Mouse (Mus musculus) kidney, adult 9 months (tissue): Measurements from ENCODE around the gene Xrcc3.

ENCODE experiments used
- DNase-seq: peaks from one replicate; pipeline ENCODE4 v3.0.0; 2022

Gene Xrcc3

GRCm38 (mm10) chr12:111770651-111771050 is 43.0 kb downstream of the Xrcc3 start:
- DNase-seq: peak; percentile 70

GRCm38 (mm10) chr12:111769816-111770577 is 43.7 kb downstream of the Xrcc3 start:
- no peak for DNase-seq

GRCm38 (mm10) chr12:111769306-111769705 is 44.4 kb downstream of the Xrcc3 start:
- DNase-seq: peak; percentile 54

- DNase-seq: no peak
These were observed 45.2 kb downstream of the Xrcc3 start for GRCm38 (mm10) chr12:111768322-111768928.

GRCm38 (mm10) chr12:111766313-111767236 is 47.1 kb downstream of the Xrcc3 start:
- peak; percentile 27 for DNase-seq

GRCm38 (mm10) chr12:111762620-111763280 is 50.9 kb downstream of the Xrcc3 start:
- DNase-seq: no peak

GRCm38 (mm10) chr12:111760306-111760908 is 53.3 kb downstream of the Xrcc3 start:
- DNase-seq: no peak

GRCm38 (mm10) chr12:111759176-111760061 is 54.3 kb downstream of the Xrcc3 start:
- DNase-seq: peak; percentile 50

GRCm38 (mm10) chr12:111758381-111759175 is 55.1 kb downstream of the Xrcc3 start, which contains the start of gene Klc1:
Klc1 (plus strand) TSS chr12:111758849.
- DNase-seq: peak; percentile 67

- peak; percentile 21 for DNase-seq
These were observed 55.9 kb downstream of the Xrcc3 start for GRCm38 (mm10) chr12:111757561-111758325.

- DNase-seq: no peak
These were observed 57.0 kb downstream of the Xrcc3 start for GRCm38 (mm10) chr12:111756698-111757082.

GRCm38 (mm10) chr12:111756082-111756697 is 57.5 kb downstream of the Xrcc3 start:
- DNase-seq: no peak

GRCm38 (mm10) chr12:111755231-111755630 is 58.4 kb downstream of the Xrcc3 start:
- no peak for DNase-seq

- no peak for DNase-seq
These were observed 59.0 kb downstream of the Xrcc3 start for GRCm38 (mm10) chr12:111754710-111755109.

GRCm38 (mm10) chr12:111753347-111753746 is 60.3 kb downstream of the Xrcc3 start:
- DNase-seq: no peak
